27 mouse cellular contexts compared by ENCODE assay signal in the genomic region with DNA sequence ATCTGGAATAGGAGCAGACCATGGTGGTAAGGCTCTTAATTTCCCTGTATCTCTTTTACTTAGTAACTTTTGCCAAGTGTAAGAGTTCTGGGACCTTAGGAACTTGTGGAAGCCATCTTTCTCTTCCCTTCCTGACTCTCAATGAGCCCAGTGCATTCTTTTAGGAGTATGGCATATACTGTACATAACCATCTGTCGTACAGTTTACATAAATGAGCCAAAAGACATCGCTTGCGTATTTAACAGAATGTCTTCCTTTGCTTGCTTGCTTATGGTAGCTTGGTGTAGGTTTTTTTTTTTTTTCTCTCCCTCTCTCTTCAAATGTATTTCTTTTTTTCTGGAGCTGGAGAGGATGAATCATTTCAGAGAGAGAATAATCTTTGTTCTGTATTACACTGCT.
DNase-seq lines count a peak whose midpoint lies in the region; ATAC-seq and TF ChIP-seq lines count a peak whose summit lies in the region.
"Had no signal": no experiment of that assay in that cellular context is flagged by ENCODE, and none has a peak within 500 bp of the region (broad histone marks: within the 10 kb centered on the region; RNA-seq: fewer than 3 reads in every experiment).

No protein-coding gene starts in this region.

- no peak overlapping the region for H3K27ac ChIP-seq in forebrain, embryonic 14.5 days (ENCODE audit: low read depth, low read length)
- H3K27ac ChIP-seq in forebrain, embryonic 12.5 days, result no peak overlapping the region
- peak overlapping the region; percentile 43; the same call in 1 of the 2 replicates for H3K27ac ChIP-seq in hindbrain, embryonic 14.5 days
- H3K27ac ChIP-seq in hindbrain, embryonic 16.5 days (ENCODE audit: low read depth, low read length), result no peak overlapping the region
- H3K27ac ChIP-seq in forebrain, postnatal 0 days (ENCODE audit: low read depth, low read length), result peak overlapping the region; percentile 55
- H3K27ac ChIP-seq: embryonic facial prominence, embryonic 12.5 days; kidney, postnatal 0 days; limb, embryonic 12.5 days; liver, embryonic 15.5 days; midbrain, embryonic 10.5 days had no signal

- H3K9ac ChIP-seq in forebrain, embryonic 14.5 days (ENCODE audit: low read length), result no peak overlapping the region
- H3K9ac ChIP-seq in forebrain, embryonic 12.5 days, result no peak overlapping the region
- no peak overlapping the region for H3K9ac ChIP-seq in hindbrain, embryonic 14.5 days
- H3K9ac ChIP-seq in hindbrain, embryonic 16.5 days (ENCODE audit: low read depth, low read length), result no peak overlapping the region
- no peak overlapping the region for H3K9ac ChIP-seq in forebrain, postnatal 0 days
- H3K9ac ChIP-seq: embryonic facial prominence, embryonic 12.5 days; limb, embryonic 12.5 days; liver, embryonic 15.5 days; lung, embryonic 14.5 days had no signal

- H3K4me2 ChIP-seq in forebrain, embryonic 14.5 days (ENCODE audit: low read length), result no peak overlapping the region
- no peak overlapping the region for H3K4me2 ChIP-seq in forebrain, embryonic 12.5 days
- no peak overlapping the region for H3K4me2 ChIP-seq in hindbrain, embryonic 14.5 days (replicated peaks)
- no peak overlapping the region for H3K4me2 ChIP-seq in hindbrain, embryonic 16.5 days (ENCODE audit: low read length)
- H3K4me2 ChIP-seq in forebrain, postnatal 0 days (ENCODE audit: low read depth), result no peak overlapping the region
- H3K4me2 ChIP-seq: embryonic facial prominence, embryonic 12.5 days; heart, embryonic 11.5 days; limb, embryonic 12.5 days; liver, embryonic 15.5 days; lung, embryonic 14.5 days had no signal

- H3K27me3 ChIP-seq in forebrain, embryonic 14.5 days (replicated peaks; ENCODE audit: control insufficient read depth, insufficient read depth, low read length), result no peaks in the 10 kb centered on the region
- H3K27me3 ChIP-seq in forebrain, embryonic 12.5 days, result no peaks in the 10 kb centered on the region
- H3K27me3 ChIP-seq in hindbrain, embryonic 14.5 days (ENCODE audit: control insufficient read depth, insufficient read depth, low read length), result no peaks in the 10 kb centered on the region
- H3K27me3 ChIP-seq in hindbrain, embryonic 16.5 days (replicated peaks; ENCODE audit: control insufficient read depth, insufficient read depth, low read length), result no peaks in the 10 kb centered on the region
- no peaks in the 10 kb centered on the region for H3K27me3 ChIP-seq in forebrain, postnatal 0 days (ENCODE audit: insufficient read depth, low read length)
- H3K27me3 ChIP-seq: embryonic facial prominence, embryonic 12.5 days; limb, embryonic 12.5 days; liver, embryonic 15.5 days had no signal

- no peaks in the 10 kb centered on the region for H3K9me3 ChIP-seq in forebrain, embryonic 14.5 days (replicated peaks; ENCODE audit: control insufficient read depth, low read length)
- H3K9me3 ChIP-seq in forebrain, embryonic 12.5 days, result no peaks in the 10 kb centered on the region
- no peaks in the 10 kb centered on the region for H3K9me3 ChIP-seq in hindbrain, embryonic 14.5 days (ENCODE audit: control insufficient read depth, low read length)
- no peaks in the 10 kb centered on the region for H3K9me3 ChIP-seq in hindbrain, embryonic 16.5 days (ENCODE audit: control insufficient read depth, low read length)
- 0 out of 2 replicates have a peak, but pooled peaks cover 3% of the 10 kb centered on the region for H3K9me3 ChIP-seq in forebrain, postnatal 0 days (ENCODE audit: low read length)
- H3K9me3 ChIP-seq: embryonic facial prominence, embryonic 12.5 days; G1E; limb, embryonic 12.5 days; liver, embryonic 15.5 days; midbrain, embryonic 10.5 days had no signal

- WGBS in forebrain, embryonic 14.5 days, result 81% methylated on average over 3 of the region's 3 CpGs
- WGBS in forebrain, embryonic 12.5 days, result 93% methylated on average over 3 of the region's 3 CpGs
- WGBS in hindbrain, embryonic 14.5 days, result 89% methylated on average over 3 of the region's 3 CpGs
- 90% methylated on average over 3 of the region's 3 CpGs for WGBS in hindbrain, embryonic 16.5 days
- WGBS in forebrain, postnatal 0 days, result 65% methylated on average over 3 of the region's 3 CpGs

- peak; percentile 72 for ATAC-seq in forebrain, embryonic 14.5 days
- ATAC-seq in forebrain, embryonic 12.5 days (ENCODE audit: low FRiP score), result no peak
- ATAC-seq in hindbrain, embryonic 14.5 days (ENCODE audit: low FRiP score), result no peak
- ATAC-seq in hindbrain, embryonic 16.5 days, result no peak
- peak; percentile 82 for ATAC-seq in forebrain, postnatal 0 days
- ATAC-seq: intestine, embryonic 16.5 days had no signal

- TF ChIP-seq CTCF in forebrain, postnatal 0 days (IDR thresholded peaks at IDR 0.05; ENCODE audit: low read depth), result no peak

- peak; percentile 48 for DNase-seq in forebrain, embryonic 14.5 days (ENCODE audit: low spot score)
- DNase-seq in hindbrain, embryonic 14.5 days (ENCODE audit: low spot score), result no peak
- peak; percentile 29 for DNase-seq in brain, adult 2 months (ENCODE audit: low read depth, low spot score)
- no peak for DNase-seq in forebrain, postnatal 0 days
- DNase-seq in retina, embryonic 14.5 days (ENCODE audit: low spot score), result no peak
- DNase-seq: adrenal gland, adult 8-10 months; cerebellum, adult 11-12 months; cerebellum, adult 9-11 months; embryo, embryonic 11 days; gastrocnemius, postnatal 14 days; heart, postnatal 36 days; kidney, adult 8-10 months; kidney, postnatal 4 days; lung, embryonic 14.5 days; spleen, adult 18-20 months; thymus, postnatal 14 days had no signal

- no peak overlapping the region for H3K4me3 ChIP-seq in forebrain, embryonic 14.5 days (ENCODE audit: low read depth, low read length)
- H3K4me3 ChIP-seq in forebrain, embryonic 12.5 days (replicated peaks), result no peak overlapping the region
- H3K4me3 ChIP-seq in hindbrain, embryonic 14.5 days (replicated peaks; ENCODE audit: low read length), result no peak overlapping the region
- no peak overlapping the region for H3K4me3 ChIP-seq in hindbrain, embryonic 16.5 days (ENCODE audit: low read length)
- no peak overlapping the region for H3K4me3 ChIP-seq in forebrain, postnatal 0 days (ENCODE audit: low read depth, low read length)
- H3K4me3 ChIP-seq: embryonic facial prominence, embryonic 12.5 days; limb, embryonic 12.5 days; liver, embryonic 15.5 days; midbrain, embryonic 10.5 days; myocyte had no signal

- no peaks in the 10 kb centered on the region for H3K4me1 ChIP-seq in forebrain, embryonic 14.5 days (ENCODE audit: control insufficient read depth, insufficient read depth, low read length)
- peaks cover 7% of the 10 kb centered on the region; the same call in 1 of the 2 replicates for H3K4me1 ChIP-seq in forebrain, embryonic 12.5 days
- no peaks in the 10 kb centered on the region for H3K4me1 ChIP-seq in hindbrain, embryonic 14.5 days (replicated peaks; ENCODE audit: control insufficient read depth, insufficient read depth, low read length)
- H3K4me1 ChIP-seq in hindbrain, embryonic 16.5 days (ENCODE audit: control insufficient read depth, insufficient read depth, low read depth, low read length), result no peaks in the 10 kb centered on the region
- H3K4me1 ChIP-seq in forebrain, postnatal 0 days (ENCODE audit: insufficient read depth), result 0 out of 2 replicates have a peak, but pooled peaks cover 9% of the 10 kb centered on the region
- H3K4me1 ChIP-seq: embryonic facial prominence, embryonic 12.5 days; liver, embryonic 15.5 days; midbrain, embryonic 10.5 days had no signal

- H3K36me3 ChIP-seq in forebrain, embryonic 14.5 days (ENCODE audit: control insufficient read depth, insufficient read depth, low read length), result no peaks in the 10 kb centered on the region
- H3K36me3 ChIP-seq in forebrain, embryonic 12.5 days (replicated peaks), result no peaks in the 10 kb centered on the region
- H3K36me3 ChIP-seq in hindbrain, embryonic 14.5 days (replicated peaks; ENCODE audit: control insufficient read depth, insufficient read depth), result no peaks in the 10 kb centered on the region
- H3K36me3 ChIP-seq in hindbrain, embryonic 16.5 days (ENCODE audit: control insufficient read depth, insufficient read depth, low read length), result no peaks in the 10 kb centered on the region
- no peaks in the 10 kb centered on the region for H3K36me3 ChIP-seq in forebrain, postnatal 0 days (ENCODE audit: insufficient read depth)

Comparison
In these comparisons a context has a peak if more than half of its experiments do, and no peak if none do; other contexts are left out.
1. ATAC-seq: peak in forebrain, embryonic 14.5 days (single experiment) and forebrain, postnatal 0 days (single experiment); none in forebrain, embryonic 12.5 days (single experiment), hindbrain, embryonic 14.5 days (single experiment) and hindbrain, embryonic 16.5 days (single experiment).
2. DNase-seq: peak in forebrain, embryonic 14.5 days (single experiment) and brain, adult 2 months (single experiment); none in hindbrain, embryonic 14.5 days (single experiment), forebrain, postnatal 0 days (single experiment) and retina, embryonic 14.5 days (single experiment).
3. H3K27ac ChIP-seq: peak in hindbrain, embryonic 14.5 days (single experiment) and forebrain, postnatal 0 days (single experiment); none in forebrain, embryonic 14.5 days (single experiment), forebrain, embryonic 12.5 days (single experiment) and hindbrain, embryonic 16.5 days (single experiment).